Mouse (Mus musculus): ENCODE results near the gene Tas2r117. TPM values are rescaled to one million over a fixed set of nuclear protein-coding genes. Genes with fewer than 3 reads are reported as not detected.

Tas2r117 gene
- not detected for polyA plus RNA-seq (2017; shearing (Covaris generic))

DNA sequence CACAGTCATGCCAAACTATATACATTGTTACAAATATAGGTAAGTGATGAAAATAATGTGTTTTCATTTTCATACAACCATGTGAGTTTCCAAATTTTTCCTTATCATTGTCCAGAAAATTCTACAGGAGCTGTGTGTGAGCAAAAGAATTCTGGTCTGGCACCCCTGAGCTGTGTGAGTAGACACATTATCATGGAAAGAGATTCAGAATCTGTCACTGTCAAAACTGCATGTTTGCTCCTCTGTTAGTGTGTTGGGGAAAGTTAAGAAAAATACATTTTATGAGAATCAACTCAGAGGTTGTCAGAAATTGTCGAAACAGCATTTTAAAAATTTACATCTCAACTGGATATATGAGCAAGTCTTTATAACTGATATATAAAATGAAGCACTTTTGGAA, at the start of gene Tas2r117:
Gene Tas2r117 (plus strand): TSS at position 301 of the 400 bp plus-strand sequence.
- no peak for ATAC-seq

DNA sequence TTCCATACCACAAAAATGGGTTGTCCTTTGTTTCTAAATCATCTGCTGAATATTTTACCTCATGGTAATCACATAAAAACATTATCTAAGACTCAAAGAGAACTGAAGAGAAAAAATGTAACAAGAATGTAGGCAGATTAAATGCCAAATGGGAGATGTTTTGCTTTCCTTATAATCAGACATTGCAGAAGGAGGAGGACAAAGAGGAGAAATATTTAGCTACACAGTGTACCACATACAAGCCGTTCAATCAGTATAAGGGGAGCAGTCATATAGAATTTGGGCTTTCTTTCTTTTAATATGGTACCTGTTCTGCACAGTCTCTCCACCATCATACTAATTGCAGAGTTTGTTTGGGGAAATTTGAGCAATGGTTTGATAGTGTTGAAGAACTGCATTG, 48.2 kb upstream of the Tas2r117 start, which contains the start of gene Tas2r124:
Gene Tas2r124 (plus strand): TSS at position 301 of the 400 bp plus-strand sequence.
- no peak for ATAC-seq

DNA sequence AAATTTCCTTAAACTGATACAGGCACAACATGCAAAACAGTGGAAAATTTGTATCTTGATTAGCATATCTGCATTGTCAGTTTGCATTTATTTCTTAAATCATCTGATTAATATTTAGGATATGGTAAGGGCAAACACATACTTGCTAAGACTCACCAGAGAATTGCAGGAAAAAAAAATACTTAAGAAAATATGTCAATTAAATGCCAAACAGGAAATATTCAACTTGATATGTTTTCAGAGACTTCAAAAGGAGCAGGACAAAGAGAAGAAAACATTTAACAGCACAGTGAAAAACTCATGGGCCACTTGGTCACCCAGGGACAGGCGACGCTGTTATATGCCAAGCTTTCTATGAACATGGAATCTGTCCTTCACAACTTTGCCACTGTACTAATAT, 40.8 kb upstream of the Tas2r117 start, which contains the start of gene Tas2r102:
Gene Tas2r102 (plus strand): TSS at position 301 of the 400 bp plus-strand sequence.
- ATAC-seq: no peak

DNA sequence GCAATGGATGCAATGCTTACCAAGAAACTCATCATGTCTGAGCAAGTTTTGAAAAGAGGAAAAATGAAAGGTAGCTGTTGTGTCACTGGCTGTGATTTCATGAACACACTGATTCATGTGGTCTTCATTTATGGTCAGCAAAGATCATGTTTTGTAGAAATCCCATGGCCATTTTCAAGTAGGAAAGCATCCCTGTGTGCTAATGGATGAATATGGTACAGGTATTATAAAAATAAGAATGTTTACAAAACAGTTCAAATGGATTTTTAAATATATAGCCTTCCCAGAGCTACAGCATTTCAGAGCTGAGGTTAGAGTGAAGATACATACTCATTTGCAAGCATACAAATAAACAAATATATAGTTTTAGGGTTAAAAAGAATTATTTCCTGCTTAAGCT, 24.6 kb upstream of the Tas2r117 start, which contains the start of gene Tas2r136:
Gene Tas2r136 (minus strand): TSS at position 101 of the 400 bp plus-strand sequence.
- no peak for ATAC-seq

DNA sequence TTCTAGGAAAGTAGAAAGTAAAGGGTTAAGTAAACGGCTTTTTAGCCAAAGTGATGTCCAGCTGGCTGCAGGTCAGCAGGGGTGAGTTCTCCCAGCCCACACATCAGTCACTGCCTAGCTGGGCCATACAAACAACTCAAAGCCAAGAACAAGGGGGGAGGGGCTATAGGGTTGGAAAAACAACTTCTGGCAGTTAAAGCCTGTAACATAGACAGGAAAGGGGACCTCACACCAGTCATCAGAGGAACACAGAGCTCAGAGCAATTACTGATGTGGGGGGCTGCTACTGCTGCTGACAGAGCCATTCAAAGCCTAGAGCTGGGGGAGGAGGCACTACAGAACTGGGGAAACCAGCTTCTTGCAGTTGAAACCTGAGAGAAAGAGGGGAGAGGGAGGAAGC, 7.2 kb upstream of the Tas2r117 start:
- no peak for ATAC-seq

DNA sequence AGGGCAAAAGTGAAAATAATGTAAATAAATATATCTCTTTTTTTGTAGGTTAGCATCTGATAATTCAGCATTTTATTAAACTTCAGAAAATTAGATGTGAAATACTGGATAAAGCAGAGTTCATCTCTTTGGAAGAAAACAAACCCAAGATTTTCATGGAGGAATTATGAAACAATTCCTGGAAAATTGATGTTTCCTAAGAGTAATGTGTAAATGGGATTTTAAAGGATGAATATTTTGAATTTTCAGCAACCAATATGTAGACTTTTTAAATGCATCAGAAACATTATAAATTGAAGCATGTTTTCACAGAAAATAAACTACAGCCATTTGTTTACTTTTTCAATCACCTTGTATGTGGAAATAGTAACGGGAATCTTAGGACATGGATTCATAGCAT, 44.2 kb downstream of the Tas2r117 start, which contains the start of gene Tas2r123:
Gene Tas2r123 (plus strand): TSS at position 301 of the 400 bp plus-strand sequence.
- no peak for ATAC-seq

Other genes starting within 250 kb of the Tas2r117 start
- not detected for gene Prh1, start 233.0 kb upstream of the Tas2r117 start, polyA plus RNA-seq (2017; shearing (Covaris generic))
- gene Prp2, start 206.9 kb upstream of the Tas2r117 start, polyA plus RNA-seq (2017; shearing (Covaris generic)): not detected
- not detected for gene A630073D07Rik, start 151.3 kb upstream of the Tas2r117 start, polyA plus RNA-seq (2017; shearing (Covaris generic))
- gene Tas2r120, start 145.9 kb upstream of the Tas2r117 start, polyA plus RNA-seq (2017; shearing (Covaris generic)): not detected
- gene Tas2r121, start 101.8 kb upstream of the Tas2r117 start, polyA plus RNA-seq (2017; shearing (Covaris generic)): not detected
- gene Tas2r122, start 90.9 kb upstream of the Tas2r117 start, polyA plus RNA-seq (2017; shearing (Covaris generic)): not detected
- gene Tas2r115, start 64.8 kb upstream of the Tas2r117 start, polyA plus RNA-seq (2017; shearing (Covaris generic)): not detected
- not detected for gene Tas2r124, start 48.1 kb upstream of the Tas2r117 start, polyA plus RNA-seq (2017; shearing (Covaris generic))
- gene Tas2r102, start 40.7 kb upstream of the Tas2r117 start, polyA plus RNA-seq (2017; shearing (Covaris generic)): not detected
- gene Tas2r136, start 24.7 kb upstream of the Tas2r117 start, polyA plus RNA-seq (2017; shearing (Covaris generic)): not detected
- gene Tas2r123, start 44.3 kb downstream of the Tas2r117 start, polyA plus RNA-seq (2017; shearing (Covaris generic)): not detected
- not detected for gene Tas2r116, start 52.6 kb downstream of the Tas2r117 start, polyA plus RNA-seq (2017; shearing (Covaris generic))
- not detected for gene Tas2r110, start 65.2 kb downstream of the Tas2r117 start, polyA plus RNA-seq (2017; shearing (Covaris generic))
- gene Tas2r113, start 90.2 kb downstream of the Tas2r117 start, polyA plus RNA-seq (2017; shearing (Covaris generic)): not detected
- gene Tas2r125, start 106.8 kb downstream of the Tas2r117 start, polyA plus RNA-seq (2017; shearing (Covaris generic)): not detected
- gene Tas2r129, start 148.3 kb downstream of the Tas2r117 start, polyA plus RNA-seq (2017; shearing (Covaris generic)): not detected
- gene Tas2r131, start 155.1 kb downstream of the Tas2r117 start, polyA plus RNA-seq (2017; shearing (Covaris generic)): not detected
- not detected for gene Tas2r109, start 178.1 kb downstream of the Tas2r117 start, polyA plus RNA-seq (2017; shearing (Covaris generic))
- gene Tas2r103, start 234.3 kb downstream of the Tas2r117 start, polyA plus RNA-seq (2017; shearing (Covaris generic)): not detected

Measured in activated CD4-positive, CD25-positive, alpha-beta regulatory T cell, adult 4 months (primary cell).